Mouse (Mus musculus) lung, adult 10 weeks (tissue): Measurements from ENCODE around the gene Ppt1. TPM values are rescaled to one million over a fixed set of nuclear protein-coding genes. Genes with fewer than 3 reads are reported as not detected.

Source experiments
- polyA plus RNA-seq: library from polyadenylated mRNA; stranded (reverse); fragments of 350-450 nt; fragmentation: Illumina TruSeq; extraction: RNeasy Lipid Tissue Mini Kit (QIAGEN cat#74804); gene quantifications from one replicate; pipeline ENCODE4 v1.2.3, GENCODE M21; 2014; ENCODE audit warnings: low read depth, low replicate concordance; ENCODE audit not compliant: insufficient read depth

Gene Ppt1
- polyA plus RNA-seq, result 53.1 TPM

DNA sequence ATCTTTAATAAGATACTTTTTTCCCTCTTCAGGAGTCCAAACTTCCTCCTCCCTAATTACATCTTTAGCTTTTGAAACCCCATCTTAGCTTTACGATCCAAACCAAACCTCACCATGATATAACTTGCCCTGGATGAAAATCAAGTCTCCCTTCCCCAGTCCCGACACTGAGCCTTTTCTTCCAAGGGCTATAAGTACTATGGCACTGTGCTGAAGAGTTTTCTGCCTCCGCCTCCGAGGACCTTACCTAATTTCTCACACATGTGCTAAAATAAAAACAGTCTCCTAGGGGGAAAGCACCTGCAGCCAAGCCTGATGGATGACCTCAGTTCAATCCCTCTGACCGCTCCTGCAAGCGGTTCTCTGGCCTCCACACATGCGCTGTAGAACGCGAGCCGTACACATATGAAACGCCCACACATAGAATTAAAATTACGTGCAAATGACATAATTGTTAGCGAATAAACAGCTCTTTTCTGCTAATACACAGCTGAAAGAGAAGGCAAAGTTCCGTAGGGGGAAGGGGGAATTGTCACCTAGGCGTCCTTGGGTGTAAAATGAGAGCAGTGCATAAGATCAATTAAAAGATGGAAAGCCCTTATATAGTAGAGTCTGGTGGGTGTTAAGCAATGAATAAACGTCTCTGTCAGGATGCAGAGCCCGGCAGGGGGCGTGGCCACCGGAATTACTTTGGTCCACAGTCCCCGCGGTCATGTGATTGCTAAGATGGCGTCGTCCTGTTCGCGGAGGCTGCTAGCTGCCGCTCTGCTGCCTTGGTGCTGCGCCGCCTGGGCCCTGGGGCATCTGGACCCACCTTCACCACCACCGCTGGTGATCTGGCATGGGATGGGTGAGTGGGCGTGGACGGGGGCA, at the start of gene Ppt1:
Ppt1 (plus strand) TSS at position 713 of the 873 bp plus-strand sequence.

DNA sequence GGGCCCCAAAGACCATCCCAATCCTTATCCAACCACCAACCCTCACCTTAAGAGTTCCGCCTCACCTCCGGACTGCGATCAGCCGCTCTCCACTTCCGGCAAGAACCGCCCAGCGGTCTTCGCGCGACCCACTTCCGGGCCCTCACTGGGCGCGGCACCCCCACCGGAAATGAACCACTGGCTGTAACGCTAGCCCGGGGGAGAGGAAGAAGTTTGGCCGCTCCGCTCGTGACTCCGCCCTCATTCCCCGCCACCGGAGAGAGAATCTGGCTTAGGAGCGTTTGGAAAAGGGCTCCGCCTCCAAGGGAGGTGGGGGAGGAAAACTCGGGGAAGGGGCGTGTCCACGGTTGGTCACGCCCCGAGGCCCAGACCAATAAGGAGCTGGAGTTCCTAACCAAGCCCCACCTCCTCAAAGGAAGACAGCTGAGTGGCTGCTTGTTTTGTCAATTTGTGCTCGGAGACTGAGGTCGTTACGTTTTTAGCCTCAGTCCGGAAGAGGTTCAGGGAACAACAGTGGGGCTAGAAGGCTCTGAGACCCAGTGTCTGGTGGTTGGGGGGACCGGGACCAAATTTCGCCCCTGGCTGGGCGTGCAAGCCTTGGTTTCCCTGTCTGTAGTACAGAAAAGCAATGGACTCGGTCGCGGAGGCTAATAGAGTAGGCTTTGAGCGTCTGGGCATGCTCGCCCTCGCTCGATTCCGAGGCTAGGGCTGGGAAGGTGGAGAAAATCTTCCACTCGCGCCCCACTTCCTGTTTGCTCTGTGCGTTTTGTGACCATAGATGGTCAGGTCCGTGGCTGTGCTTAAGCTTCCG, 49.9 kb downstream of the Ppt1 start, which contains the start of gene Cap1:
Cap1 (minus strand) TSS at position 289 of the 811 bp plus-strand sequence.

Other genes starting within 250 kb of the Ppt1 start
- gene 9530002B09Rik, start 147.0 kb upstream of the Ppt1 start, polyA plus RNA-seq, result not detected
- 112 TPM for gene Cap1, start 49.8 kb downstream of the Ppt1 start, polyA plus RNA-seq
- gene Mfsd2a, start 124.9 kb downstream of the Ppt1 start, polyA plus RNA-seq, result 5.2 TPM
- 5.6 TPM for gene Mycl, start 159.4 kb downstream of the Ppt1 start, polyA plus RNA-seq
- 8.4 TPM for gene Trit1, start 180.4 kb downstream of the Ppt1 start, polyA plus RNA-seq